Mouse (Mus musculus): ENCODE measurements at regions not wholly inside any gene's neighbourhood (a gene's known extent, or its start where the extent isn't known, plus 50 kb on each side); places are given as distances from the start of the nearest gene placed in this dataset.

GRCm38 (mm10) chr10:44892124-44892523 lies 174.9 kb upstream of the Prep start:
- H3K36me3 ChIP-seq (ENCODE audit: control insufficient read depth, insufficient read depth, low read length): no peaks in the 10 kb centered on the region
- H3K27me3 ChIP-seq (replicated peaks; ENCODE audit: control insufficient read depth, insufficient read depth, low read length): no peaks in the 10 kb centered on the region
- no peak overlapping the region for H3K9ac ChIP-seq (ENCODE audit: low read depth, low read length)
- no peak overlapping the region for H3K4me3 ChIP-seq (ENCODE audit: low read length)
- no peak overlapping the region for H3K4me2 ChIP-seq (ENCODE audit: low read length)
- H3K9me3 ChIP-seq (ENCODE audit: control insufficient read depth, low read length): no peaks in the 10 kb centered on the region
- 0 out of 2 replicates have a peak, but pooled peaks cover 2% of the 10 kb centered on the region for H3K4me1 ChIP-seq (ENCODE audit: control insufficient read depth, insufficient read depth, low read depth, low read length)
- 71% methylated on average over 6 of the region's 6 CpGs for WGBS
- ATAC-seq: no peak
- H3K27ac ChIP-seq (ENCODE audit: low read depth, low read length): no peak overlapping the region

GRCm38 (mm10) chr10:44887081-44887683 lies 179.8 kb upstream of the Prep start:
- Histone ChIP-seq H3K36me3 (ENCODE audit: control insufficient read depth, insufficient read depth, low read length) (no peaks in the 10 kb centered on the region), H3K4me1 (ENCODE audit: control insufficient read depth, insufficient read depth, low read depth, low read length) (0 out of 2 replicates have a peak, but pooled peaks cover 2% of the 10 kb centered on the region), H3K4me2 (ENCODE audit: low read length) (peak overlapping the region; percentile 35), H3K9me3 (ENCODE audit: control insufficient read depth, low read length) (no peaks in the 10 kb centered on the region), H3K4me3 (ENCODE audit: low read length) (no peak overlapping the region), H3K9ac (ENCODE audit: low read depth, low read length) (no peak overlapping the region), H3K27me3 (replicated peaks; ENCODE audit: control insufficient read depth, insufficient read depth, low read length) (no peaks in the 10 kb centered on the region), H3K27ac (ENCODE audit: low read depth, low read length) (no peak overlapping the region)
- peak; percentile 50; the same call in 1 of the 2 replicates for ATAC-seq
- 21% methylated on average over 14 of the region's 14 CpGs for whole genome bisulfite sequencing

- Histone ChIP-seq H3K4me2 (ENCODE audit: low read length) (no peak overlapping the region), H3K36me3 (ENCODE audit: control insufficient read depth, insufficient read depth, low read length) (no peaks in the 10 kb centered on the region), H3K9me3 (ENCODE audit: control insufficient read depth, low read length) (no peaks in the 10 kb centered on the region), H3K9ac (ENCODE audit: low read depth, low read length) (no peak overlapping the region), H3K27ac (ENCODE audit: low read depth, low read length) (no peak overlapping the region), H3K27me3 (replicated peaks; ENCODE audit: control insufficient read depth, insufficient read depth, low read length) (no peaks in the 10 kb centered on the region), H3K4me3 (ENCODE audit: low read length) (no peak overlapping the region), H3K4me1 (ENCODE audit: control insufficient read depth, insufficient read depth, low read depth, low read length) (no peaks in the 10 kb centered on the region)
- WGBS: 59% methylated on average over 2 of the region's 2 CpGs
- no peak for ATAC-seq
Observed at GRCm38 (mm10) chr10:44881967-44882366, 185.0 kb upstream of the Prep start.

- ATAC-seq: no peak
- Histone ChIP-seq H3K36me3 (ENCODE audit: control insufficient read depth, insufficient read depth, low read length) (no peaks in the 10 kb centered on the region), H3K4me3 (ENCODE audit: low read length) (no peak overlapping the region), H3K27ac (ENCODE audit: low read depth, low read length) (no peak overlapping the region), H3K9me3 (ENCODE audit: control insufficient read depth, low read length) (no peaks in the 10 kb centered on the region), H3K27me3 (replicated peaks; ENCODE audit: control insufficient read depth, insufficient read depth, low read length) (no peaks in the 10 kb centered on the region), H3K9ac (ENCODE audit: low read depth, low read length) (no peak overlapping the region), H3K4me1 (ENCODE audit: control insufficient read depth, insufficient read depth, low read depth, low read length) (no peaks in the 10 kb centered on the region), H3K4me2 (ENCODE audit: low read length) (no peak overlapping the region)
- WGBS: 92% methylated on average over 9 of the region's 9 CpGs
Observed at GRCm38 (mm10) chr10:44877076-44877663, 189.8 kb upstream of the Prep start.

- Histone ChIP-seq H3K4me1 (ENCODE audit: control insufficient read depth, insufficient read depth, low read depth, low read length) (no peaks in the 10 kb centered on the region), H3K9me3 (ENCODE audit: control insufficient read depth, low read length) (no peaks in the 10 kb centered on the region), H3K4me2 (ENCODE audit: low read length) (no peak overlapping the region), H3K36me3 (ENCODE audit: control insufficient read depth, insufficient read depth, low read length) (no peaks in the 10 kb centered on the region), H3K9ac (ENCODE audit: low read depth, low read length) (no peak overlapping the region), H3K4me3 (ENCODE audit: low read length) (no peak overlapping the region), H3K27ac (ENCODE audit: low read depth, low read length) (no peak overlapping the region), H3K27me3 (replicated peaks; ENCODE audit: control insufficient read depth, insufficient read depth, low read length) (no peaks in the 10 kb centered on the region)
- no peak for ATAC-seq
- 72% methylated on average over 5 of the region's 5 CpGs for WGBS
Observed at GRCm38 (mm10) chr10:44873642-44874285, 193.2 kb upstream of the Prep start.

GRCm38 (mm10) chr10:44864191-44864747 lies 202.7 kb upstream of the Prep start:
- H3K4me3 ChIP-seq (ENCODE audit: low read length): no peak overlapping the region
- H3K9ac ChIP-seq (ENCODE audit: low read depth, low read length): no peak overlapping the region
- no peaks in the 10 kb centered on the region for H3K4me1 ChIP-seq (ENCODE audit: control insufficient read depth, insufficient read depth, low read depth, low read length)
- 100% methylated on average over 1 of the region's 1 CpGs for WGBS
- no peaks in the 10 kb centered on the region for H3K27me3 ChIP-seq (replicated peaks; ENCODE audit: control insufficient read depth, insufficient read depth, low read length)
- H3K4me2 ChIP-seq (ENCODE audit: low read length): no peak overlapping the region
- ATAC-seq: no peak
- no peaks in the 10 kb centered on the region for H3K36me3 ChIP-seq (ENCODE audit: control insufficient read depth, insufficient read depth, low read length)
- no peak overlapping the region for H3K27ac ChIP-seq (ENCODE audit: low read depth, low read length)
- no peaks in the 10 kb centered on the region for H3K9me3 ChIP-seq (ENCODE audit: control insufficient read depth, low read length)

- Histone ChIP-seq H3K4me3 (ENCODE audit: low read length) (no peak overlapping the region), H3K27ac (ENCODE audit: low read depth, low read length) (no peak overlapping the region), H3K36me3 (ENCODE audit: control insufficient read depth, insufficient read depth, low read length) (no peaks in the 10 kb centered on the region), H3K9me3 (ENCODE audit: control insufficient read depth, low read length) (no peaks in the 10 kb centered on the region), H3K4me1 (ENCODE audit: control insufficient read depth, insufficient read depth, low read depth, low read length) (no peaks in the 10 kb centered on the region), H3K27me3 (replicated peaks; ENCODE audit: control insufficient read depth, insufficient read depth, low read length) (no peaks in the 10 kb centered on the region), H3K4me2 (ENCODE audit: low read length) (no peak overlapping the region), H3K9ac (ENCODE audit: low read depth, low read length) (no peak overlapping the region)
- no peak for ATAC-seq
- WGBS: 74% methylated on average over 8 of the region's 8 CpGs
Observed at GRCm38 (mm10) chr10:44862360-44862674, 204.7 kb upstream of the Prep start.

GRCm38 (mm10) chr10:44861671-44862359 lies 205.2 kb upstream of the Prep start:
- H3K27ac ChIP-seq (ENCODE audit: low read depth, low read length): no peak overlapping the region
- WGBS: 85% methylated on average over 10 of the region's 10 CpGs
- H3K4me1 ChIP-seq (ENCODE audit: control insufficient read depth, insufficient read depth, low read depth, low read length): no peaks in the 10 kb centered on the region
- no peak overlapping the region for H3K4me2 ChIP-seq (ENCODE audit: low read length)
- no peaks in the 10 kb centered on the region for H3K9me3 ChIP-seq (ENCODE audit: control insufficient read depth, low read length)
- ATAC-seq: no peak
- H3K27me3 ChIP-seq (replicated peaks; ENCODE audit: control insufficient read depth, insufficient read depth, low read length): no peaks in the 10 kb centered on the region
- no peak overlapping the region for H3K4me3 ChIP-seq (ENCODE audit: low read length)
- H3K9ac ChIP-seq (ENCODE audit: low read depth, low read length): no peak overlapping the region
- no peaks in the 10 kb centered on the region for H3K36me3 ChIP-seq (ENCODE audit: control insufficient read depth, insufficient read depth, low read length)

GRCm38 (mm10) chr10:44857444-44857843 lies 209.6 kb upstream of the Prep start:
- no peak overlapping the region for H3K9ac ChIP-seq (ENCODE audit: low read depth, low read length)
- no peaks in the 10 kb centered on the region for H3K9me3 ChIP-seq (ENCODE audit: control insufficient read depth, low read length)
- no peak overlapping the region for H3K4me2 ChIP-seq (ENCODE audit: low read length)
- H3K27me3 ChIP-seq (replicated peaks; ENCODE audit: control insufficient read depth, insufficient read depth, low read length): no peaks in the 10 kb centered on the region
- WGBS: 79% methylated on average over 4 of the region's 4 CpGs
- no peaks in the 10 kb centered on the region for H3K4me1 ChIP-seq (ENCODE audit: control insufficient read depth, insufficient read depth, low read depth, low read length)
- no peaks in the 10 kb centered on the region for H3K36me3 ChIP-seq (ENCODE audit: control insufficient read depth, insufficient read depth, low read length)
- H3K4me3 ChIP-seq (ENCODE audit: low read length): no peak overlapping the region
- ATAC-seq: no peak
- no peak overlapping the region for H3K27ac ChIP-seq (ENCODE audit: low read depth, low read length)
